In genomic region chr6:108843664-108844063, GRCm38 (mm10) we compare ENCODE assay signal across 20 mouse cellular contexts. TPM values are rescaled to one million over a fixed set of nuclear protein-coding genes. Genes with fewer than 3 reads are reported as not detected.
A peak's percentile ranks its signal among the peaks of the same experiment; 100 is the strongest.
DNase-seq lines count a peak whose midpoint lies in the region; ATAC-seq lines count a peak whose summit lies in the region.
"Had no signal": no experiment of that assay in that cellular context is flagged by ENCODE, and none has a peak within 500 bp of the region (broad histone marks: within the 10 kb centered on the region; RNA-seq: fewer than 3 reads in every experiment).

No protein-coding gene starts in this region.

- no peak overlapping the region for H3K4me3 ChIP-seq in brown adipose tissue, adult 24 weeks (ENCODE audit: insufficient read depth, low read depth, low read length)
- H3K4me3 ChIP-seq: gastrocnemius, adult 2 months; heart, adult 2 months; hindbrain, embryonic 12.5 days; kidney, embryonic 15.5 days had no signal

- peak; percentile 27 for DNase-seq in adrenal gland, postnatal 14 days
- no peak for DNase-seq in adrenal gland, adult 18-20 months (ENCODE audit: low spot score in 2 of 2)
- DNase-seq in 3134 (ENCODE audit: extremely low read depth, insufficient read length, low spot score) (peak; percentile 76), MN1 (ENCODE audit: low spot score) (peak; percentile 86)
- no peak for DNase-seq in heart, adult 11 months
- no peak for DNase-seq in urinary bladder, adult 18-20 months (ENCODE audit: low spot score in 2 of 2)
- DNase-seq: cerebellum, adult 9-11 months; gastrocnemius, adult 2 months; heart, adult 2 months; layer of hippocampus, postnatal 36 days; liver; liver, postnatal 0 days; midbrain, embryonic 14.5 days; retina, postnatal 1 day had no signal

- peak overlapping the region; percentile 85 for H3K27ac ChIP-seq in brown adipose tissue, adult 24 weeks (replicated peaks; ENCODE audit: low read depth, low read length)
- H3K27ac ChIP-seq: gastrocnemius, adult 2 months; heart, adult 2 months; hindbrain, embryonic 12.5 days; kidney, embryonic 15.5 days; macrophage had no signal

- H3K4me1 ChIP-seq in brown adipose tissue, adult 24 weeks (ENCODE audit: control insufficient read depth, insufficient read depth, insufficient read length, low read length): peaks cover 15% of the 10 kb centered on the region; the same call in 1 of the 2 replicates
- H3K4me1 ChIP-seq: hindbrain, embryonic 12.5 days; kidney, embryonic 15.5 days had no signal

- no peak for ATAC-seq in activated CD4-positive, CD25-positive, alpha-beta regulatory T cell, adult 4 months
- ATAC-seq: forebrain, embryonic 14.5 days; liver, postnatal 0 days had no signal

RNA-seq across cellular contexts. Expression of gene Edem1, which starts 15.2 kb away (rescaled TPM):
- total RNA-seq in adrenal gland, postnatal 14 days (2021): 54.8 and 73.2 TPM in 2 replicates
- 10 to 100 TPM; 45.3 to 49.3 TPM for total RNA-seq in adrenal gland, adult 18-20 months (2021)
- 25.6 and 41.9 TPM in 2 replicates for polyA plus RNA-seq in brown adipose tissue, adult 24 weeks (2012; ENCODE audit: insufficient read depth, insufficient read length, missing spikeins)
- polyA plus RNA-seq in activated CD4-positive, CD25-positive, alpha-beta regulatory T cell, adult 4 months (2017; shearing (Covaris generic)): 10 to 100 TPM; 57.3 to 57.9 TPM

Comparison
In these comparisons a context has a peak if more than half of its experiments do, and no peak if none do; other contexts are left out.
1. DNase-seq: peak in adrenal gland, postnatal 14 days (single experiment), 3134 (single experiment) and MN1 (single experiment); none in adrenal gland, adult 18-20 months (0 of 2), heart, adult 11 months (single experiment) and urinary bladder, adult 18-20 months (0 of 2).